Mouse (Mus musculus) spleen, adult 2 months (tissue): ENCODE data around the gene Usp37. TPM values are rescaled to one million over a fixed set of nuclear protein-coding genes. Genes with fewer than 3 reads are reported as not detected.
"Not testable (repeated sequence)": the region's sequence is repeated elsewhere in the genome, so short reads cannot be mapped to it uniquely, and the experiment has no call there.

Experiments used
- DNase-seq, 2 experiments: peaks; one replicate each; pipeline versions ENCODE4 v3.0.0 to v3.0.0-alpha.2; 2012 to 2021; ENCODE audit warnings: low spot score in 2 of 2, low read depth in 1 of 2
- H3K27ac ChIP-seq: fragments of 200-500 bp; 2 replicates; pipeline ENCODE4 v1.5.1; 2012; ENCODE audit warnings: low read length, inconsistent platforms; ENCODE audit not compliant: insufficient read depth
- H3K27me3 ChIP-seq: fragments of 200-500 bp; 2 replicates; pipeline ENCODE4 v1.6.1; 2012; ENCODE audit warnings: mild to moderate bottlenecking, moderate library complexity, low read length, inconsistent platforms; ENCODE audit not compliant: control insufficient read depth, insufficient read depth
- H3K36me3 ChIP-seq: fragments of 200-500 bp; 2 replicates; pipeline ENCODE4 v1.6.1; 2012; ENCODE audit warnings: mild to moderate bottlenecking, low read length, inconsistent platforms; ENCODE audit not compliant: control insufficient read depth, insufficient read depth
- H3K4me1 ChIP-seq: fragments of 200-500 bp; 2 replicates; pipeline ENCODE4 v1.6.1; 2011; ENCODE audit warnings: inconsistent platforms; ENCODE audit not compliant: control insufficient read depth, insufficient read depth, insufficient read length
- H3K4me3 ChIP-seq: fragments of 200-500 bp; 2 replicates; pipeline ENCODE4 v1.5.1; 2011; ENCODE audit warnings: mild to moderate bottlenecking, inconsistent platforms; ENCODE audit not compliant: insufficient read depth, insufficient read length; ENCODE audit errors: extremely low read depth
- CTCF ChIP-seq: fragments of 200-500 bp; IDR thresholded peaks from 2 replicates; pipeline ENCODE4 v1.5.1; 2011; ENCODE audit warnings: mild to moderate bottlenecking, inconsistent platforms; ENCODE audit not compliant: insufficient read depth, insufficient read length, insufficient replicate concordance; ENCODE audit errors: extremely low read depth
- POLR2A ChIP-seq: fragments of 200-500 bp; IDR thresholded peaks from 2 replicates; pipeline ENCODE4 v1.6.1; 2011; ENCODE audit warnings: low read depth, low read length, inconsistent platforms
- WGBS: fragments of 180-500 bp; shearing (Covaris S2); methylation state at CpG from one replicate; pipeline ENCODE4 v1.1.7; 2018; 5-methylcytosine and 5-hydroxymethylcytosine counted together
- polyA plus RNA-seq: library from polyadenylated mRNA; depleted of rRNA; stranded (reverse); fragments of >200 nt; gene quantifications from 2 replicates; pipeline ENCODE4 v1.2.3, GENCODE M21; 2012

Usp37 gene
- polyA plus RNA-seq, 1 experiment = 2.5 TPM

DNA sequence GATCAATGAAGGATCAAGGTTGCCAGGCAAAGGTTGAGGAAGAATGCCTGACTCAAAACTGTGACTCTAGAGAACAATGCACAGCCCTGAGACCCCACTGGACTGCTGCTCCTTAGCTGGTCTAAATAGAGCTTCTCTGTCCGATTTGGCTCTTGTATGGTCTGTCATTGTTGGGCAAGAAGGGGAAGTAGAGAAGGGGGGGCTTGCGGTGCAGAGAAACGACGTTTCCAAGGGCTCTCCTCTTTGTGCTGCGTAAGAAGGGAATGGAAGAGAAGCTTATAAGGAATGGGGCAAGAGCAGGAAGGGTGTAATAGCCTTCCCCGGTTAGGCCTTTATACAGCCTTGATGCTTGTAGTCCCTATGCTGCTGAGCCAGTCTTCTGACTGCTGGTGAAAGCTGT, 21.8 kb upstream of the Usp37 start:
- 64% methylated on average over 6 of the region's 6 CpGs for WGBS
- H3K36me3 ChIP-seq = peaks cover 36% of the 10 kb centered on the region

DNA sequence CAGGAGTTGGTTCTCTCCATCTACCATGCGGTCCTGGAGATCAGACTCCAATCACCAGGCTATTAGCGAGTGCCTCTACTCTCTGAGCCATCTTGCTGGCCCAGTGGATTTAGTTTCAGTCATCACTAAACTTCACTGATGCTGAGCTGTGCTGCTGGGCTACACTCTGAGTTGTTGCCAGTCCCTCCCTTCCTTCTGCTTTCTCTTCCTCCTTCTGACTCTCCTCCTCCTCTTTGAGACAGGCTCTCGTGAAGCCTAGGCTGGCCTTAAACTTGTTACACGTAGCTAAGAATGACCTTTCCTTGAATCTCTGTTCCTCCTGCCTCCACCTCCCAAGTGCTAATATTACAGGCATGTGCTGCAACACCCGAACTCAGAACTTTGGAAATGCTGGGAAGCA, 15.0 kb upstream of the Usp37 start:
- 69% methylated on average over 5 of the region's 5 CpGs for WGBS
- Histone ChIP-seq H3K36me3 (no peaks in the 10 kb centered on the region), H3K4me1 (no peaks in the 10 kb centered on the region)

More for the DNA sequence above, 21.8 kb upstream of the Usp37 start:
- no peaks in the 10 kb centered on the region for H3K4me1 ChIP-seq
- H3K27ac ChIP-seq = no peak overlapping the region
- no peak for TF ChIP-seq CTCF
- TF ChIP-seq POLR2A = no peak
- no peaks in the 10 kb centered on the region for H3K27me3 ChIP-seq
- no peak for DNase-seq
- H3K4me3 ChIP-seq = no peak overlapping the region

DNA sequence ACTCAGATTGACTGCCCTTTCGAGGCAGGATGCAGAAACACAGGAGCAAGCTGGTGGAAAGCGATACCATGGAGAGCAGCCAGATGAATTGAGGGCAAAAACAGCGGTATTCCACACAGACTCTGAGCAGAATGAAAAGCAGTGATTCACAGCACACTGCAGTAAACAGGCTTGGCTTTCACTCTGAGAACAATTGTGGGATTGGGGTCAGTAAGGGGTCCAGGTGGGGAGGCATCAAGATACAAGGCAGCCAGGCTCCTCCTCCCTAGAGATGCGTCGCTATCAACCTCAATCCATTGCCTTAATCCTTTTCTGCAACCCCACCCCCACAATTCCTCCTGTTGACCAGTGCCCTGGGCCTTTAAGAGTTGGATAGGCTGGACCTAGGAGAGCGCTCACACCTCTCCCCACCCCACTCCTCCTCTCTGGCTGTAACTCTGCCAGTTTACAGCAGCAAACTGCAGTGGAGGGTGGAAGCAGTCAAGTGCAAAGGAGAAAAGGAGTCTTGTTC, 1.6 kb downstream of the Usp37 start, which contains the start of gene Plcd4:
Gene Plcd4 (plus strand): TSS at position 438 of the 511 bp plus-strand sequence.
- TF ChIP-seq CTCF (no peak), POLR2A (no peak)
- no peak for DNase-seq
- 21% methylated on average over 6 of the region's 6 CpGs for WGBS
- Histone ChIP-seq H3K4me3 (no peak within 1 kb of the TSS), H3K27me3 (no peaks in the 10 kb centered on the region), H3K4me1 (no peaks in the 10 kb centered on the region), H3K36me3 (no peaks in the 10 kb centered on the region), H3K27ac (no peak within 1 kb of the TSS)

More for the DNA sequence above, 15.0 kb upstream of the Usp37 start:
- TF ChIP-seq POLR2A = no peak
- no peak for TF ChIP-seq CTCF
- H3K27me3 ChIP-seq = no peaks in the 10 kb centered on the region
- no peak for DNase-seq
- no peak overlapping the region for H3K4me3 ChIP-seq
- no peak overlapping the region for H3K27ac ChIP-seq

DNA sequence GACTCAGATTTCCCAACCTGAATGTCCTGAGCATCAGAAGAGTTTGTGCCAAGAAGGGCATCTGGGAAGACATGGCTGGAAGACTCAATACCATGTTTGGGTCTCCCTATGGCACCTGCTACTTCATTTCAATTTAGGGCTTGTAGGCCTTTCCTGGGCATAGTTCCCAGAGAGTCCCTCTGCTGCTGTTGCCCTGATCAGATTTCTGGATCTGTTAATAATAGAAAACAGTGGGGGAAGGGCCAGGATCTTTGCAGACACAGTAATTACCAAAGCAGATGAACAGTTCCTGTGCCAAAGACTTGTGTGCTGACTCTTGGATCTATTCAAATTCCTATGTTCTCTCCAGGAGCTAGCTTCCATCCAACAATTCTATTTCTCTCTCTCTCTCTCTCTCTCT, 5.4 kb downstream of the Usp37 start:
- Histone ChIP-seq H3K27ac (no peak overlapping the region), H3K4me1 (no peaks in the 10 kb centered on the region), H3K4me3 (no peak overlapping the region), H3K36me3 (no peaks in the 10 kb centered on the region), H3K27me3 (no peaks in the 10 kb centered on the region)
- no peak for TF ChIP-seq CTCF
- DNase-seq = no peak

DNA sequence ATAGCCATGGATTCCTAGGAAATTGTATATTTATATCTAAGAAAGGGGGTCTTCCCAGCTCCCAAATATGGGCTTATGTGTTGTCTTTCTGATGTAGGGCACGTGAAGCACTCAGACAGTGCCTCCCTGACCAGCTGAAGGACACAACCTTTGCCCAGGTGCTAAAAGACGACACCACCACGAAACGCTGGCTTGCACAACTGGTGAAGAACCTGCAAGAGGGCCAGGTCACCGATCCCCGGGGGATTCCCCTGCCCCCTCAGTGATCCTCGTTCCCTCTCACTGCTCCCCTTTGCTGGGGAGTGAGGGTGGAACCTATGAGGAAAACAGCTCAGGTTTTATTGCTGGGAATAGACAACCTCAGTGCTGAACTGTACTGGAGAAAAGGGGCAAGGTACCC, 15.5 kb downstream of the Usp37 start:
- WGBS = 97% methylated on average over 7 of the region's 7 CpGs
- no peak for TF ChIP-seq CTCF
- no peak for TF ChIP-seq POLR2A
- no peak for DNase-seq
- Histone ChIP-seq H3K4me3 (no peak overlapping the region), H3K27me3 (no peaks in the 10 kb centered on the region), H3K36me3 (peaks cover 37% of the 10 kb centered on the region), H3K4me1 (no peaks in the 10 kb centered on the region), H3K27ac (no peak overlapping the region)

DNA sequence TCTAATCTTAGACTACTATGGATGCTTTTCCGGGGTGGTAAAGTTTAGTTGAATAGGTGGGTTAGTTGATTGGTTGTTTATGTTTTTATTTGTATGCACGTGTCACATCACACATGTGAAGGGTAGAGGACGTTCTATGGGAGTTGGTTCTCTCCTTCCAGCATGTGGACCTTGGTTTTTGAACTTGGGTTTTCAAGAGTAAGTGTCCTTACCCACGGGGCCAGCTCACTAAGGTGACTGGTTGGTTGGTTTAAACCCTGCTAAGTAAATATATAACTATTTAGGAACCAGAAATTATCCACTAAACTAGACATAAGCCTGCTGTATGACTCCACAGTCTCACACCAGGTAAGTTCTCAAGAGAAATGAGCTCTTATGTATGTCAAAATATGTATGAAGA, 19.3 kb downstream of the Usp37 start:
- no peak overlapping the region for H3K4me3 ChIP-seq
- H3K36me3 ChIP-seq = peaks cover 33% of the 10 kb centered on the region
- no peak for DNase-seq
- H3K27ac ChIP-seq = no peak overlapping the region
- no peaks in the 10 kb centered on the region for H3K27me3 ChIP-seq
- TF ChIP-seq POLR2A (no peak), CTCF (no peak)
- 95% methylated on average over 4 of the region's 4 CpGs for WGBS
- H3K4me1 ChIP-seq = no peaks in the 10 kb centered on the region

DNA sequence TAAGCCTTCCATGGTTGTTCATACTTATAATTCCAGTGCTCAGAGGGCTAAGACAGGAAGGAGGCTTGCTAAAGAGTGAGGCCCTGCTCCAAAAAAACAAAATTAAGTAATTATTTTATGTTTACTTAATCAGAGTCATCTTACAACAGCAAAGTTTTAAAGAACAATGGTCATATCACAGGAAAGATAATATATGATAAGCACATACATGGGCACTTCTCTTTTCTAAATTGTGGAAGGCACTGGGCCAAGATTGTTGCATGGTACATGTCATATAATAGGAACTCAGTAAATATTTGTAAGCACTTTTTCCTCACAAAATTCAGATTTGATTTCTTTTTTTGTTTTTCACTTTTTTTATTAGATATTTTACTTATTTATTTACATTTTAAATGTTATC, 24.2 kb downstream of the Usp37 start:
- no peak overlapping the region for H3K4me3 ChIP-seq
- no peak for DNase-seq
- H3K4me1 ChIP-seq = no peaks in the 10 kb centered on the region
- peaks cover 22% of the 10 kb centered on the region for H3K36me3 ChIP-seq
- no peaks in the 10 kb centered on the region for H3K27me3 ChIP-seq
- TF ChIP-seq POLR2A (no peak), CTCF (no peak)
- H3K27ac ChIP-seq = no peak overlapping the region

DNA sequence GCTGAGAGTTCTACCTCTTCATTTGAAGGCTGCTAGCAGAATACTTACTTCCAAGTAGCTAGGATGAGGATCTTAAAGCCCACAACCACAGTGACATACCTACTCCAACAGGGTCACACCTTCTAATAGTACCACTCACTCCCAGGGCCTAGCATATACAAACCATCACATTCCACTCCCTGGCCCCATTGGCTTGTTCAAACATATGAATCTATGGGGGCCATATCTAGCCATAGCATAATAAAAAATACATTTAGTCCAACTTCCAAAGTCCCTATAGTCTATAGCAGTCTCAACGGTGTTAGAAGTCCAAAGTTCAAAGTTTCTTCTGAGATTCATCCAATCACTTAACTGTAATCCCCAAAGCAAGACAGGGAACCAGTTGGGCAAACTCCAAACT, 31.1 kb downstream of the Usp37 start:
- H3K4me1 ChIP-seq, H3K36me3 ChIP-seq, H3K27me3 ChIP-seq, DNase-seq, H3K27ac ChIP-seq, H3K4me3 ChIP-seq: not testable (repeated sequence)
- WGBS = 90% methylated on average over 1 of the region's 1 CpGs
